Mouse (Mus musculus) left cerebral cortex, adult 18-20 months (tissue): Measurements from ENCODE around the gene Rpl18. TPM values are rescaled to one million over a fixed set of nuclear protein-coding genes. Genes with fewer than 3 reads are reported as not detected.
A peak's percentile ranks its signal among the peaks of the same experiment; 100 is the strongest.

ENCODE experiments used
- DNase-seq, 2 experiments: peaks; one replicate each; pipeline ENCODE4 v3.0.0; 2021 to 2022; ENCODE audit warnings: low spot score in 2 of 2, mixed read lengths in 1 of 2
- long read RNA-seq, 2 experiments: library from polyadenylated mRNA; stranded (forward); transcript quantifications; one replicate each; pipeline ENCODE4 v2.0.0; 2021
- total RNA-seq, 2 experiments: library from RNA; stranded (reverse); gene quantifications; 2 replicates each; pipeline ENCODE4 v1.2.3; 2021

Gene Rpl18
- total RNA-seq, result 100 to 1,000 TPM; 331 to 369 TPM
- long read RNA-seq, experiment 1, transcript Rpl18-201 (6 exons, 679 nt), result major isoform, 29 of 42 reads
- long read RNA-seq, experiment 1, transcript Rpl18-202 (6 exons, 1,027 nt), result minor isoform, 8 of 42 reads
- long read RNA-seq, experiment 1, partial matches to known transcripts, result 3 of 42 reads
- long read RNA-seq, experiment 1, other reads (novel, unspliced or antisense), result 2 of 42 reads
- long read RNA-seq, experiment 2, transcript Rpl18-202 (6 exons, 1,027 nt), result minor isoform, 10 of 51 reads
- long read RNA-seq, experiment 2, transcript Rpl18-201 (6 exons, 679 nt), result major isoform, 35 of 51 reads
- long read RNA-seq, experiment 2, partial matches to known transcripts, result 2 of 51 reads
- long read RNA-seq, experiment 2, other reads (novel, unspliced or antisense), result 2 of 51 reads

- peak; percentile 97 to 98 for DNase-seq
Measured at GRCm38 (mm10) chr7:45715090-45715708, at the start of gene Rpl18. Gene Rpl18, plus strand, starts transcription at chr7:45715457.

DNA sequence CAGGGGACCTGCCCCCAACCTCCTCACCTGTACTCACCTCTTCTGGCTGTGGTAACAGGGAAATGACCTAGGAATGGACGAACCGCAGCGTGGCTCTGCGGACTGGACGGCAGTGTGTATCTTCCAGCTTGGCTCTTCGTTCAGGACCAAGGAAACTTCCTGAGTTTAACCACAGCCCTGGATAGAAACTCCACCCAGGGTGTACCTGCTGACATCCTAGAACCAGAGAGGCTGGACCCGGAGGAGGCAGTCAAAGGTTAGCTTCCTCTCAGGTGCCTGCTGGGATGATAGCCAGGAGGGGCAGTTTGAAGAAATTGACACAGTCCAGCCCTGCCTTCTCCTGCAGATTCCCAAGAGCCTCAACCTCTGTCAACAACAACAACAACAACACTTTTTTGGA is 49.1 kb upstream of the Rpl18 start, which contains the start of gene Fut2:
Fut2 (minus strand) TSS at position 234 of the 400 bp plus-strand sequence.
- no peak for DNase-seq

DNA sequence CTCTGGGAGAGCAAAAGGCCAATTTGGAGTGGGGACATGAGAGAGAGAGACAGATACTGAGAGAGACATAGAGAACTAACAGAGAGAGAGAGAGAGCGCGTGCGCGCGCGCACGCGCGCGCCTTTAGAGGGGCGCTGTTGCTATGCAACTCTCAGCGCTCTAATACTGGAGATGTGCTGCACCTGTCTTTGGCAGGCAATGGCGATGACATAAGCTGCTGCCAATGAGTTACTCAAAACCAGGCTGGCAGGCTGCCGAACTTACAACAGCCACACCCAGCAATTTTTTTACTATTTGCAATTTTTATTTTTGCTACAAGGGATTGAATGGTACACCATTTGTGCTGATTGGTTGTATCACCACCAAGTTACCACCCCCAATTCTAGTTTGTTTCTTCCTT is 47.5 kb upstream of the Rpl18 start:
- no peak for DNase-seq

- DNase-seq, result no peak
Measured at GRCm38 (mm10) chr7:45668921-45669320, 46.3 kb upstream of the Rpl18 start.

DNA sequence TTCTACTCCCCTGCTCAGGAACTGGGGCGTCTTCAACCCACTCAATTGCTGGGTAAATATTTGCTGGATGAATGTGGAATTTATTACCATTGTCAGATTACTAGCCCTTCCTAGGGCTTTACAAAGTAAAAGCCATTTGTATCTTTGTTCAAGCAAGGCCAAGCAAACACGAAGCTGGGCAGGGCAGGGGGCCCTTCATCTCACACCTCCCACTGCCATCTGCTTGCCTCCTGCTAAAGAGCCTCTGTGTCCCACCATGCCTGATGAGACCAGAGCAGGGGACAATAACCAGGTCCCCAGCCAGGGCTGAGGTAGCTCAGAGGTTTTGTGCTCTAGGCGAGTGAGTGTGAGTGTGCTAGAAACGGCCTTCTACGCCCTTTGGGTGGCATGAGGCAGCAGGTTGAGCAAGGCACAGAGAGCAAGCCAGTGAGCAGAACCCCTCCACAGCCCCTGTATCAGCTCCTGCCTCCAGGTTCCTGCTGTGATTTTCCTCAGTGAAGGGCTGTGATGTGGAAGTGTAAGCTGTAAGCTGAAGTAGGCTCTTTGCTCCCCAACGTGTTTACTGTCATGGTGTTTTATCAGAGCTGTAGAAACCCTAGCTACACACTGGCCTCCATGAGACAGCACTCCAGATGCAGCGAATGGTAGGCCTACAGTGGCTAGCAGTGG is 37.5 kb upstream of the Rpl18 start:
- no peak for DNase-seq

DNA sequence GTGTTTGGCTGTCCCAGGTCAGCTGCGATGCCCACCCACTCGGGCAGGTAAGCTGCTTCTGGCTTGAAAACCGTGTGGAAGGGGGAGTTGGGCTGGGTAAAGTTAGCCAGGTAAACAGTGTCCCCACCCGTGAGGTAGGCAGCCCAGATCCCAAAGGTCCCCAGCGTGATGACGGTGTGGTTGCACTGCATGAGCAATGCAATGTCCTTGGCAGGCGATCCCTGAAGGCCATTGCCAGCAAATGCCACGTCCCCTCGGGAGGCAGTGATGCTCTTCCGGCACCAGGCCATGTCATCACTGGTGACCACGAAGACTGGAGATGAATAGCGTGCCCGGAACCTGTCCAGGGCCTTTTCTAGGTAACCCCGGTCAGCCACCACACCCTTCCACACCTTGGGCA is 36.7 kb upstream of the Rpl18 start:
- no peak for DNase-seq

GRCm38 (mm10) chr7:45679966-45680621 is 35.2 kb upstream of the Rpl18 start:
- DNase-seq, result no peak

DNA sequence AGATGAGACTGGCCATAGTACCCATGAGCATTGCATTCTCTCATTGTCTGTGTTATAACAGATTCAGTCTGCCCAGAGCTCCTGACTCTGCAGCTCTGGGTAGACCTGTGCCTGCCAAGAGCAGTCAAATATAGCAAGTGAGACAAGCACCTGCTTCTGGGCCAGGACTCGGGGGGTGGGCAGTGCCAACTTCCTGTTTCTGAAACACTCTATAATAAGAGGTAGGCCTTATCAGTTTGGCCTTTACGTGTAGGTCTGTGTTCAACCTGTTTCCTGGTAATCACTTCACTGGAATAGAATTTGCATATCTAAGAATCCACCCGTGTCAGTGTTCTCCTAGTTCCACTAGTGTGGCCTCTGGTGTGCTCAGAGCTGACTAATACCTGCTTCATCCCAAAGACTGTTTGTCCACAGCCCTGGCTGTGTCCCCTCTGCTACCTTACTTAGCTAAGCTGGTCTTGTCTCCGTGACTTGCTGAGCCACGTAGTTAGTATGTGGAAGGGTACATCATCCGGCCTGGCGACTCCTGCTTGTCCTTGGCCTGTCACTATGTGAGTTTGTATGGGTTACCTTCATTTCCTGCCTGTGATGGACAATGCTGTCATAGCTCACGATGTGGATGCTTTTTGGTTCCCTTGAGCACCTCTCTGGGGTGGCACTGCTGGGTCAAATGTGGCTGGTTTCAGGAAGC is 34.1 kb upstream of the Rpl18 start:
- no peak for DNase-seq

DNA sequence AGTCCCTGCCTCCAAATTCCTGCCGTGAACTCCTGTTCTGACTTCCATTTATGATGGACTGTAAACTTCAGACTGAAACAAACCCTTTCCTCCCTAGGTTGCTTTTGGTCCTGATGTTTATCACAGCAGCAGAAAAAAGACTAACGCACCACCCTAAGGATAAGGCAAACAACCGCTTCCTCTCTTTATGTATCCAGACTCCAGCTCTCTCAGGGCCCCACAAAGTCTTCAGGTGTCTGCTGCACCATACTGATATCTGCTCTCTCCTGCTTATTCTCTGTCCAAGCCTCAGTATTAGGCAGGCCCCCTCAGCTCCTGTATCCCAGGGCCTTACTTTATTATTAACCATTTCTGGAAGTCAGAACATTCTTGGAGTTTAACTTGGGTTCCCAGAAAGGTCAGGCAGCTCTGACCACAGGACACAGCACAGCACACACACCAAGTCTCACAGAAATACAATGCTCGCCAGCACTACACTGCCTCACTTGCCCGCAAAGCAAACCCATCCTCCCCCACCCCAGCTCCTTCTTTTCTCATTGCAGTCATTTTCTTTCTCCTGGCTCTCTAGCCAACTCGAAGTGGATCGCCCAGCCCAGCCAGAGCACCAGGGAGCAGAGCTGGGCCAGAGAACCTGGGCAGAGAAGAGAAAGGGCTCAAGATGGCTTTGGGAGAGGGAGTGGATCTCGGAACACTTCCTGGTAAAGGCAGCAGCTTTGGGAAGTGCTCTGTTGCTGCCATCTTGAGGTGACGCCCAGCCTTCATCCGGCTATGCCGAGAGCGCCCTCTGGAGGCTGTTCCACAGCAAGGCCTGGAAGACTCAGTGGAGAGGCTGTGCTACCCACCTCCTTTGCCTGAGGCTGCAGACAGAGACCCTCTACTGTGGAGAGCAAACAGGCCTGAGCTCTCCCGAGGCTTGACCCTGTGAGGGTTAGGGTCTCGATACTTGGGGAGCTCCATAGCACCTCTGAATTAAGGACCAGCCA is 32.8 kb upstream of the Rpl18 start:
- DNase-seq, result peak; percentile 87 to 90

GRCm38 (mm10) chr7:45683396-45684050 is 31.7 kb upstream of the Rpl18 start, which contains the start of gene Ntn5:
Gene Ntn5, plus strand, starts transcription at chr7:45684022.
- no peak for DNase-seq

- DNase-seq, result no peak
Measured at GRCm38 (mm10) chr7:45685811-45686210, 29.4 kb upstream of the Rpl18 start.

DNA sequence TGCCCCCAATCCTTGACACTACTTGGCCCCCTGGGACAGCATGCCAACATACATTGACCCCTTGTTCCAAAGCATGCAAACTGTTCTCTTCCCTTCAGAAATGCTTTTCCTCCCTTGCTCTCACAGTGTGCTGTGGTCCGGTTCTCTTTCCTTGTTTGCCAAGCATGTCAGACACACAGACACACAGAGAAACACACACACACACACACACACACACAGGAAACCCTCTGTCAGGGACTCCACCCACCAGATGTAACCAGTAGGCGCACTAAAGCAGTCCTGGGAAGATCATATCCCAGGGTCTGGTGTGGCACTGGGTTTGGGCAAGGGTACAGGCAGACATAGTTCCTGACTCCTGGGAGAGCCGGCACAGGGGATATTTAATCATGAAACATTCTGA is 28.4 kb upstream of the Rpl18 start:
- no peak for DNase-seq

DNA sequence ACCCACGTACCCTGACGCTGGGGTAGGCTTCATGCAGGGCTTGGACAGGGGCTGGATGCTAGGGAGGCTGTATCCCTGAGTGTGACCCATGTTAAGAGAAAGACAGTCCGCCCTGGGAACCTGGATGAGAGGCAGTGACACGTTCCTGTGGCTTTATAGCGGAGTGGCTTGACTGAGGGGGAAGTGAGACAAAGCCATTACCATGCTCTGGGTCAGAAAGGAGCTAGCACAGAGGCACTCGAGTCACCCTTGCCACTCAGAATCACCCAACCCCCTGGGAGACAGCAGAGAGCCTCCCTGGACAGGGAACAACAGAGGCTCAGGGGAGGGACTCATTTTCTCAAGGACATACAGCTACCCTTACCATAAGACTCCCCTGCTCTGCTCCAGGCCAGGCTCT is 26.2 kb upstream of the Rpl18 start:
- no peak for DNase-seq

GRCm38 (mm10) chr7:45689800-45690199 is 25.5 kb upstream of the Rpl18 start:
- DNase-seq, result no peak

DNA sequence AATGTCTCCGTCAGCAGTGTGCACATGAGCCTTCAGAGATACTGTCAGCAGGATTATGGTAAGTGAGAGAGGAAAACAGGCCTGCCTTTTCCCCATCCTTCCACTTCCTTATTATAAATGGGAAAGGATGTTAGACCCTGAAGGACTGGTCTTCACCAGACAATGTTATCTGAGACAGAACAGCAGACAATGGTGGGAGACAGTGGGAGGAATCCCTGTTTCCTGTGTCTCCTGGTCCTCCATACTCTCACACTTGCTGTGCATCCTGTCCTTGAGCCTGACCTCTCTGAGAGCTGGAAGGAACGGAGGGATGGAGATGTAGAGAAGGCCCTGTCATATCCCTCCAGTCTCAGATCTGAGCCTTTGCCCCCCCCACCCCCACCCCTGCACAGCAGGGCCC is 22.9 kb upstream of the Rpl18 start:
- no peak for DNase-seq

DNA sequence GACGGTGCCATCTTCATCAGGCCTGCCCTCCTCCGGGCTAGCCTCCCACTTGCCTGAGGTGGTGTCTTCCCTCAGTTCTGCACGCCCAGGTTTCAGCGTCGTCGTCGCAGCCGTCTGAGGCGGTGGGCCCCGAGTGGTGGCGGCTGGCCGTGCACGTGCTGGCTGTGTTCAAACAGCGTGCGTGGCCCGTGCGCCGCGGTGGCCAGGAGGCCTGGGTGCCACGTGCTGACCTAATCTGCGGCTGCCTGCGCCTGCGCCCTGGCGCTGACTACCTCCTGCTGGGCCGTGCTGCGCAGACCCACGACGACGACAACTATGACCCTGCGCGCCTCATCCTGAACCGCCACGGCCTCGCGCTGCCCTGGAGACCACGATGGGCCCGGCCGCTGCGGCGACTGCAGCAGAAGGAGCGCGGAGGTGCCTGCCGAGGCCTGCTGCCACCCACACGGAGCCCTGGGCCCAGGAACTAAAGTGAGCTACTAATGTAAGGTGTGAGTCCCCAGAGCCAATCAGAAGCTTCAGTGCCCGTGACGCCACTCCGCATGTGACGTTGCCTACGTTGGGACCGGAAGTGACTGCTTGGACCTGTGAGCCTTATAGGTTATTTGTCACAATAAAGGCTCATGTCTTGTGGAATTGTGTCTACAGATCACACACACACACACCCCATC is 21.2 kb upstream of the Rpl18 start, which contains the start of gene Sec1:
Sec1 (minus strand) TSS at position 482 of the 671 bp plus-strand sequence.
- no peak for DNase-seq

DNA sequence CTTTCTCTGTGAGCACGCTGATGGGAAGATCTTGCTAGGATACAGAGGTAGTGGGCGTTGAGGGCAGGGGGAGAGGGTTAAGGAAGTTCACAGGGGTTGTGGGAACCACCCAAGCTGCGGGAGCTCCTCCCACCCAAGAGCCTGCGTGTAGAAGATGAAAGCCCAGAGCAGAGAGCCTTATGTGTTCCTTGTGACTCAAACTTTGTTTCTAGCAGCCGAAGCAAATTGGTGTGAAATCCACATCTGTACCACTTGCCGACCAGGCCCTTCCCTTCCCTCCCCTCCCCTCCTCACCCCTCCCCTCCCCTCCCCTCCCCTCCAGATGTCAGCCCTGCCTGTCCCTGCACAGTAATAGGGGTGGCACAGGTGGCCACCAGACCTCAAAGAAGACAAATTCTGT is 20.2 kb upstream of the Rpl18 start:
- no peak for DNase-seq

DNA sequence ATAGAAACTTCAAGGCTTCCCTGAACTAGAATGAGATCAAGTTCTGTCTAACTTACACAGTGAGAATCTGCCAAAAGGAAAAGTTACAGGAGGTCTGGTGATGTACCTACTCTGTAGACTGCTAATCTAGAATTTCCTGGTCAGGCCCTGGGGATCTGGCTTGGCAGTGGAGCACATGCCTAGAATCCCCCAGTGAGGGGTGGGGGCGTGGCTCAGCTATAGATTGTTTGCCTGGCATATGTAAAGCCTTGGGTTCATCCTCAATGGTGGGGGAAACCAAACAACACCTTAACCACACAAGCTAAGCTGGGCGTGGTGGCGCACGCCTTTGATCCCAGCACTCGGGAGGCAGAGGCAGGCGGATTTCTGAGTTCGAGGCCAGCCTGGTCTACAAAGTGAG is 17.4 kb upstream of the Rpl18 start:
- DNase-seq, result no peak
